Mouse (Mus musculus) liver, adult 2 months (tissue): ENCODE data around the gene Syn3.

ENCODE experiments used
- CTCF ChIP-seq: fragments of 200-500 bp; IDR thresholded peaks from 2 replicates; pipeline ENCODE4 v1.5.1; 2011; ENCODE audit warnings: low read depth, low read length, control low read depth
- POLR2A ChIP-seq: fragments of 200-500 bp; IDR thresholded peaks from 2 replicates; pipeline ENCODE4 v1.6.1; 2011; ENCODE audit warnings: low read length, control low read depth; ENCODE audit not compliant: insufficient read depth; ENCODE audit errors: extremely low read depth

- no peak for TF ChIP-seq POLR2A
- no peak for TF ChIP-seq CTCF
Observed at GRCm38 (mm10) chr10:86313448-86313847, 185.2 kb downstream of the Syn3 start.
